8 mouse cellular contexts compared by ENCODE assay signal in the genomic region with DNA sequence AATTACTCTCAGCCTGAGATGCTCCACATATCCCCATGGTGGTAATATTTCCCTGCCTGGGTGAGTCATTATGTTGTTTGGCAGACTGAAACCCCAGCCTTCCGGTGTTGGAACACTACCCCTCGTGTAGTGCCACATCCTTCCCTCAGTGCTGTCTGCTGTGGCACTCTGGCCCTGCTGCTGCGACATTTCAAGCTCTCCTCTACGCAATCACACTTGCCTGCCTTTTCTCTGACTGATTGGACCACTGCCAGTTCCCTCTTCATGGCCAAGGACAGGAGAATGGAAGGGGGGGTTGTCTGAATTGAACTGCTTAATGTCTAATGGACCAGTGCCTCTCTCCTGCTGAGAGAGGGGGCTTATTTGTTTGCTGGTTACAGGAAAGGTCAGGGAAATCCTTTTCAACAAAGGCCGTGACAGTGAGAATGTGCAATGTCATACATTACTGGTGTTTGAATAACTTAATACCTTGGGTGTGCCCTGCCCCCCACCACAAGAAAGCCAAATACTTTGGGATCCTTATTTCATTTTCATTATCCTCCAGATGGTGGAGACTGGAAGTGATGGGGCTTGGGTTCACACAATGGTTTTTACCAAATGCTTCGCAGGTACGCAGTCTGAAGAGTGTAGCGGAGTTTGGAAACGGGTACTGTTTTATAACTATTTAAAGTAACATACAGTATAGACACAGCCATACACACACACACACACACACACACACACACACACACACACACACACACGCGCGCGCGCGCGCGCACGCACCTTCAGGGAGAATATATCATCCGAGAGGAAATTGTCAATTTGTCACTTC.
DNase-seq lines count a peak whose midpoint lies in the region; ATAC-seq and TF ChIP-seq lines count a peak whose summit lies in the region.

No protein-coding gene starts in this region.

- no peaks in the 10 kb centered on the region for H3K9me3 ChIP-seq in midbrain, embryonic 15.5 days
- no peaks in the 10 kb centered on the region for H3K9me3 ChIP-seq in liver, embryonic 11.5 days (ENCODE audit: control insufficient read depth, low read length)

- no peaks in the 10 kb centered on the region for H3K27me3 ChIP-seq in midbrain, embryonic 15.5 days (replicated peaks)
- no peaks in the 10 kb centered on the region for H3K27me3 ChIP-seq in liver, embryonic 11.5 days (replicated peaks; ENCODE audit: control insufficient read depth, insufficient read depth, low read length)

- peak; percentile 82 for ATAC-seq in midbrain, embryonic 15.5 days (replicated peaks)
- ATAC-seq in liver, embryonic 11.5 days (replicated peaks; ENCODE audit: low FRiP score), result no peak

- H3K4me3 ChIP-seq in gastrocnemius, adult 2 months, result no peak overlapping the region
- H3K4me3 ChIP-seq in midbrain, embryonic 15.5 days, result no peak overlapping the region
- no peak overlapping the region for H3K4me3 ChIP-seq in liver, embryonic 11.5 days (ENCODE audit: low read depth, low read length)

- H3K9ac ChIP-seq in midbrain, embryonic 15.5 days, result no peak overlapping the region
- no peak overlapping the region for H3K9ac ChIP-seq in liver, embryonic 11.5 days (ENCODE audit: low read depth, low read length)

- H3K4me1 ChIP-seq in midbrain, embryonic 15.5 days, result peaks cover 28% of the 10 kb centered on the region
- no peaks in the 10 kb centered on the region for H3K4me1 ChIP-seq in liver, embryonic 11.5 days (replicated peaks; ENCODE audit: control insufficient read depth, insufficient read depth, low read length)

- 46% methylated on average over 19 of the region's 19 CpGs for WGBS in midbrain, embryonic 15.5 days
- 85% methylated on average over 19 of the region's 19 CpGs for WGBS in liver, embryonic 11.5 days

- no peak for TF ChIP-seq CTCF in gastrocnemius, adult 2 months (IDR thresholded peaks at IDR 0.05)

- peak; percentile 24 for DNase-seq in lung, postnatal 10 days
- DNase-seq in lung, adult 18-20 months, result no peak
- DNase-seq in cerebellum, adult 9-11 months, result peak; percentile 24
- peak; percentile 46 for DNase-seq in gastrocnemius, adult 2 months
- peak; percentile 19 to 28 for DNase-seq in kidney, postnatal 4 days
- DNase-seq in liver, embryonic 11.5 days (ENCODE audit: low spot score), result no peak
- no peak for DNase-seq in thymus, adult 18-20 months

- no peaks in the 10 kb centered on the region for H3K36me3 ChIP-seq in midbrain, embryonic 15.5 days (replicated peaks)
- no peaks in the 10 kb centered on the region for H3K36me3 ChIP-seq in liver, embryonic 11.5 days (ENCODE audit: control insufficient read depth, insufficient read depth, low read length)

- H3K27ac ChIP-seq in gastrocnemius, adult 2 months, result no peak overlapping the region
- peak overlapping the region; percentile 18; the same call in 1 of the 2 replicates for H3K27ac ChIP-seq in midbrain, embryonic 15.5 days
- no peak overlapping the region for H3K27ac ChIP-seq in liver, embryonic 11.5 days (ENCODE audit: low read depth, low read length)

- intact Hi-C loops in gastrocnemius, adult 2 months (cut with DNase I), result no loop called here

- peak overlapping the region; percentile 19 for H3K4me2 ChIP-seq in midbrain, embryonic 15.5 days
- H3K4me2 ChIP-seq in liver, embryonic 11.5 days, result no peak overlapping the region

Comparison
In these comparisons a context has a peak if more than half of its experiments do, and no peak if none do; other contexts are left out.
1. DNase-seq: peak in lung, postnatal 10 days (single experiment), cerebellum, adult 9-11 months (single experiment), gastrocnemius, adult 2 months (single experiment) and kidney, postnatal 4 days (2 of 2); none in lung, adult 18-20 months (0 of 2), liver, embryonic 11.5 days (single experiment) and thymus, adult 18-20 months (0 of 2).